Mouse (Mus musculus) cerebellum, adult 11 months (tissue): ENCODE data around the gene Ntf5.
"Not testable (repeated sequence)": the region's sequence is repeated elsewhere in the genome, so short reads cannot be mapped to it uniquely, and the experiment has no call there.

Experiments used
- DNase-seq: peaks from one replicate; pipeline ENCODE4 v3.0.0; 2022

The Ntf5 gene

DNA sequence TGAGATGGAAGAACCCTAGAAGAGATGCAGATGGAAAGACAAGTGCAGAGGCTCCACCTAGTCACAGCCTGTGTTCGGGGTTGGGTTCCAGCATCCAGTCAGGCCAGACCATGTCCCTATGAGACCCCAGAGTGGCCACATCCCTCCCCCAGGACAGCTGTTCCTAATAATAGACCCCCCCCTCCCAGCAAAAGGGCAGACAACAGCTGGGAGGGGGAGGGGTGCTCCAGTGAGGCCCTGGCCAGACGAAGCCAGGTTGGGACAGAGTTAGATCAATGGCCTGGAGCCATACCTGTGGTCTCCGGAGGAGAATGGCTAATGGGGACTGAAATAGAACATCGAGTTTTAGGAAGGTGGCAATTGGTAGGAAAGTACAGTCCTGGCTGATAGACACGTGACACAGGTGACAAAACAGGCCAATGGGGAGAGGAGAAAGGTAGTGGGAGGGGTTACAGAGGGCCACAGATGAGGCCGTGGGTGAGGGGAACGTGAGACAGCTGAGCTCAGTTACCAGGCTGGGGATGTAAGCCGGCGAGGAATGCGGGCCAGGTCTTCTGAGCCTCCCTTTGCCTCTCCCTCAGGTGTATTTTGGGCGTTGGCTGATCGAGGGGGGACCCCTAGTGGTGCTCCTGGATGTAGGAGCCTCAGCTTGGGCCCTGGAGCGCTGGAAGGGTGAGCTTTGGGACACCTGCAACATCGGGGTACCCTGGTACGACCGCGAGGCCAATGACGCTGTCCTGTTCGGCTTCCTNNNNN lies 24.2 kb downstream of the Ntf5 start, which contains the start of gene Ruvbl2:
Gene Ruvbl2 (minus strand): TSS at position 576 of the 756 bp plus-strand sequence.
- DNase-seq, result no peak

DNA sequence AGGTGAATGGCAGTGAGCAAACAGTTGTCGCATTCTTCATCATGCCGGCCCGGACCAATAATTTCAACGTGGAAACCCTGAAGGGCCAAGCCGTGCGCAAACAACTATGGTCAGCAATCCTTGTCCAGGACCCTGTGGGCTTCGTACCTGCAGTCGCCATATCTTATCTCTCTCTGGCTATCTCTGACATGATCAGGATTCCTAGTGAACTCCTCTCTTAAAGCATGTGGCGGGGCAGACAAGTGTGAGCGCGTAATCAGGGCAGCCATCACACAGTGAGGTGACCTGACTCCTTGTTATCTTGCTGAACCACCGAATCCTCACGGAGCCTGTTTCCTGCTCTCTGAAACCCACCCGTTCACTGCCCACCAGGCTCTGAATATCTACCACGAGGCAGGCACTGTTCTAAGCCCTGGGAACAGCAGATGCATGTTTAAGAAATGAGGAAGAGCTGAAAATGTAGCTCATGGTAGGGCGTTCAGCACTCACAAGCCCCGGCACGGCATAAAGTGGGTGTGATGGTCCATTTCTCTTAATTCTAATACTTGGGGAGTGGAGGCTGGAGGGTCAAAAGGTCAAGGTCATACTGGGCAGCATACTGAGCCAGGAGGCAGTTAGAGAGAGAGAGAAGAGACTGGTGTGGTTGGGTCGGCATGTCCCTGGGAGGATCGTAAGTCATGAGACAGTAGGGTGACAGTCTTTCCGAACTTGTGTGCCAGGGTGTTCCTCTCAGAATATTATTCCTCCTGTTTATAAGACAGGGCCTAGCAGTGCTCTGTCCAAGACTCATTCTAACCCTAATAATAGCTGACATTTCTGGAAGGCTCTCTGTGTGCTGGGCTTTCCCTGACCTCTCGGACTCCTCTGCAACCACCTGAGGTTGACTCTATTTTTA lies 30.3 kb downstream of the Ntf5 start:
- no peak for DNase-seq

DNA sequence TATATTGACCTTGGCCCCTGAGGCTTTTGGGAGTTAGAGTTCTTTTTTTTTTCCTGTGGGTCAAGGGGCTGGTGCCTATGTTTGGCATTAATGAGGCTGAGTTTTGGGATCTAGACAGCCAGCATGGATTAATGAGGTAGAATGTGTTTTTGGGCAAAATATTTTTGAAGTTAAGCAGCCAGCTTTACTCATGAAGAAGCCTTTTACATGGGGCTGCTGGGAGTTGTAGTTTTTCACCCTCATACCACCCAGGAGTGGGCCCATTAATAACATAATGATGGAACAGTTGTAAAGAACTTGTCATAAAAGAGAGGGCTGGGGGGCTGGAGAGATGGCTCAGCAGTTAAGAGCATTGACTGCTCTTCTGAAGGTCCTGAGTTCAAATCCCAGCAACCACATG lies 33.1 kb downstream of the Ntf5 start:
- DNase-seq, result no peak

DNA sequence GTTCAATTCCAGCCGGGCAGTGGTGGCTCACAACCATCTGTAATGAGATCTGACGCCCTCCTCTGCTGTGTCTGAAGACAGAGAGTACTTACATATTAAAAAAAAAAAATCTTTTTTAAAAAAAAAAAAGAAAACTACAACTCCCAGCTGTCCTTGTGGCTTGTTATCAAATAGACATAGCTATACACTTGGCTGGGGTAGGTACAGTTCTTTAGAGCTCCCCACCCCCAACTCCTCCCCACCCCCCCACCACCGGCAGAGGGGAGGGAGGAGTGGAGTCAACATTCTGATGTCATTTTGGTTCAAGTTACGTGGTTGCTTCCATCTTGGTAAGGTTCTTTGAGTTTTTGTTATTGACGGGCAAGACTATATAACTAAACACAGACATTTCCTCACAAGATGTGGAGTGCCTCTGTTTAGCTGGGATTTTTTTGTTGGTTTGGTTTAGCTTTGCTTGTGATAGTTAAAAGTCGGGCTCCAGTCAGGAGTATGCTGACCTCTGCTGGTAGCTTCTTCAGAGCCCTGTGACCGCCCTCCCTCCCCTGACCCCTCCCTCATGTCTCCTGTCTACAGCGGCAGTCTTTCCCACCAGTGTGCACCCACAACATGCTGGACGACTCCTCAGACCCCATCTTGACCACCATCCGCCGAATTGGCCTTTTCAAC lies 34.0 kb downstream of the Ntf5 start:
- no peak for DNase-seq

DNA sequence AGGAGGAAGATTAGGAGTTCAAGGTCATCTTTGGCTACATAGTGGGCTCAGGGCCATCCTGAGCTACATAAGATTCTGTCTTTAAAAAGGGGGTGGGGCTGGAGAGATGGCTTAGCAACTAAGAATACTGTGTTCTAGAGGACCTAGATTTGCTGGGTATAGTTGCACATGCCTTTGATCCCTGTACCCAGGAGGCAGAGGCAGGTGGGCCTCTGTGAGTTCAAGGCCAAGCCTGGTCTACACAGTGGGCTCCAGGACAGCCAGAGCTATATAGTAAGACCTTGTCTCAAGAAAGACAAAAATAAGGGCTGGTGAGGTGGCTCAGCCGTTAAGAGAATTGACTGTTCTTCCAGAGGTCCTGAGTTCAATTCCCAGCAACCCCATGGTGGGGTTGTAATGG lies 36.5 kb downstream of the Ntf5 start:
- DNase-seq, result no peak

DNA sequence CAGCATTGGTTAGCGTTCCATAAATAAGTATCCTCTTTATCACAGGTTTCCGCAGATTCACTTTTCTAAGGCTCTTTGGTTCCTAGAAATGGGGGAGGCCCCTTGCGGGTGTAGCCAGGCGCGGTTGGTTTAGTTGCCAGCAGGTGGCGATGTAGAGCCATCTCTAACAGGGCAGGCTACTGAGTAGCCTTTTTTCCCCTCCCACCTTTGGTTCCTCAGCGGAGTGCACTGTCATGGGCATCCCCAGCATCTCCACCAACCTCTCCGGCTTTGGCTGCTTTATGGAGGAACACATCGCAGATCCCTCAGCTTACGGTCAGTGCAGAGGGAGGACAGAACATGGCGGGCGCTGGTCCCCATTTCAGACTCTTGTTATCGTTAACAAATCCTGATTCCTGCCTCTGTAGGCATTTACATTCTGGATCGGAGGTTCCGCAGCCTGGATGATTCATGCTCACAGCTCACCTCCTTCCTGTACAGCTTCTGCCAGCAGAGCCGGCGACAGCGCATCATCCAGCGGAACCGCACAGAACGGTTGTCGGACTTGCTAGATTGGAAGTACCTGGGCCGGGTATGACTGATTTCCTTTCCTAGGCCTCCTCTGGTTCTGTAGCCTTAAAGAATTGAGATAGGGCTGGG lies 38.0 kb downstream of the Ntf5 start:
- peak; percentile 80 for DNase-seq

DNA sequence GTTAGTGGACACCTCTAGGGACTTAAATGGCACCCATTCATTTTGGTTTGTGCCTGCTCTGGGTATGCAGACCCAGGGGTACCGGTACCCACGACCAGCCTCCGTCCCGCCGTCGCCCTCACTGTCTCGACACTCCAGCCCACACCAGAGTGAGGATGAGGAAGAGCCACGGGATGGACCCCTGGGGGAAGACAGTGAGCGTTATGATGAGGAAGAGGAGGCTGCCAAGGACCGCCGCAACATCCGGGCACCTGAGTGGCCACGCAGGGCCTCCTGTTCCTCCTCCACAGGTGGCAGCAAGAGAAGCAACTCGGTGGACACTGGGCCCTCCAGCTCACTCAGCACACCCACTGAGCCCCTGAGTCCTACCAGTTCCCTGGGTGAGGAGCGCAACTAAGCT lies 41.5 kb downstream of the Ntf5 start:
- DNase-seq, result no peak

DNA sequence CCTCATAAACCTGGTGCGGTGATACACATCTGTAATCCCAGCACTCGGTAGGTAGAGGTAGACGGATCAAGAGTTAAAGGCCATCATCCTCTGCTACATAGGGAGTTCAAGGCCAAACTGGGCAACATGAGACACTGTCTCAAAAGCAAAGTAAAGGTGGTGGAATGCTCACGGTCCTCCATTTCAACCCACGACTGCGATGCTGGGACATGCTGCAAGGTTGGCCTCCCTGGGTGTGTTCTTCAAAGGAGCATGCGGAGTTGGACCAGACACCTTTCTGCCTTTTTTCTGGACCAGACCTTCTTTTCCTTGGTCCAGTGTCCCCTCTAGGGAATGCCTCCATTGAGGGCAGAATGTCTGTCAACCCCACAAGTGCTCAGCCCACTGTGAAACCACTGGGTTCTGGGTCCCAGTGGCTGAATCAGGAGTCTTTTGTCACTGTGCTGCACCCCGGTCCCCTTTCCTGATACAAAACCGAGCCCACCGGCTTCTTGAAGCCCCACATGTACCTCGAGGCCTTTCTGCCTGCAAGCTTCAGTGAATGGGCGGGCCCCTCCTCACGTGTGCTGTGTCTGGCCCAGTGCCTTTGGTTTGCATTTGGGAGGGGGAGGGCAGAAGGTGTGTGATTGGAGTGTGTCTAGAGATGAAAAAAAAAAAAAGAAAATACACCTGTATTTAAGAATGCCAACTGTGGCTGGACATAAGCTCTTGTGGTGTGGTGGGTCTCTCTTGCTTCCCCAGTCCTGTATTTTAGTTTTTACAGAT lies 42.6 kb downstream of the Ntf5 start:
- DNase-seq, result no peak

DNA sequence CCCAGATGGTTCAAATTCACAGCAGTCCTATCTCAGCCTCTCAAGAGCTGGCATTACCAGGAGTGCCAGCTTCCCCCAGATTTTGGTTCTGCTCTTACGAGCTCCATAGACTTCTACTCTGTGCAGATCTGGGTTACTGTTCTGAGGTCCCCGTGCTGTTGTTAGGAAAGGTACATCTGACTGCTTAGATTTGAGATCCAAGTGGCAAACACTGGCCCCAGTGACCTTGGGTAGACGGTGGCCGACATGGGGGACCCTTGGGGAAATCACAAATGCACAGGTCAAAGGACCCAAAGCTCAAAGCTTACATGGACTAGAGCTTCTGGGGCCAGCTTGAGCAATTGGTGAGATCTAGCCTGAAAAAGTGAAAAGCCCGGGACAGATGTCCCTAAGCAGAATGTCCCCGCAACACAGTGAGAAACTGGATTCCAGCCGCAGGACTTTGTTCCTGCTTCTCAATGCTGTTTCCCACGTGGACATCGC lies 43.3 kb downstream of the Ntf5 start:
- no peak for DNase-seq

DNA sequence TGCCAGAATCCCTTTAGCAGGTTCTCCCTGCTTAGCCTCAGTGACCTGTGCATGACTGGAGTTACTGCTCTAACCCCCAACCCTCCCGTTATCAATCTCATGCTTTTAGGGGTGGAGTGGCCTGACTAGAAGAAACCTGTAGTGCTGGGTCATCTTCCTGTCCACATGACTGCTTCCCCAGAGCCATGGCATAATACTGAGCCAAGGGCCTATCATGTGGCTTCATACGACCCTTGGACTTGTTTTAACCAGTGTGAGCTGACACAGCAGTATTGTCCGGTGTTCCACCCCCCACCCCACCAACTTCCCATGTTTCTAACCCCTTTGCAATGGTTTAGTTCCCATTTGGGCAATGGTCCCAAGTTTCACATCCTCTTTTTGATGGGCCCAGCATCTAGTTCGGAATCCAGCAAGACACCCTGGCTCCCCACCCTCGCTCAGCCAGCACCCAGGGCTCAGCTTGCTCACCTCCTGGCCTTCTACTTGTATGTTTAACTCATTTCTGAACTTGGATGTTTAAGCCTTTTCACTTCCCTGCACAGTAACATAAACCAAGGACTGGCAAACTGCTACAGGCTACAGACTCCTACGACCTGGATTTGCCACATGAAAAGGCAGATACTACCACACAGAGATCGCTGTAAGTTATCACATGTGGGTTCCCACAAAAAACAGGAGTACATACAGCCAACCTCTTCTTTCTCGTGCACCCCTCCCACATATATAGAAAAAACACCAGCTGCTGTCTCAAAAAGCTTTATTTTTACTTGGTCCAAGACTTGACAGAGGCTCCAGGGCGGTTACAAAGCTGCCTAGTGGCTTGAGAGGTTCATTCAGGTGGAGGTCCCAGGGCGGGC lies 43.9 kb downstream of the Ntf5 start:
- no peak for DNase-seq

DNA sequence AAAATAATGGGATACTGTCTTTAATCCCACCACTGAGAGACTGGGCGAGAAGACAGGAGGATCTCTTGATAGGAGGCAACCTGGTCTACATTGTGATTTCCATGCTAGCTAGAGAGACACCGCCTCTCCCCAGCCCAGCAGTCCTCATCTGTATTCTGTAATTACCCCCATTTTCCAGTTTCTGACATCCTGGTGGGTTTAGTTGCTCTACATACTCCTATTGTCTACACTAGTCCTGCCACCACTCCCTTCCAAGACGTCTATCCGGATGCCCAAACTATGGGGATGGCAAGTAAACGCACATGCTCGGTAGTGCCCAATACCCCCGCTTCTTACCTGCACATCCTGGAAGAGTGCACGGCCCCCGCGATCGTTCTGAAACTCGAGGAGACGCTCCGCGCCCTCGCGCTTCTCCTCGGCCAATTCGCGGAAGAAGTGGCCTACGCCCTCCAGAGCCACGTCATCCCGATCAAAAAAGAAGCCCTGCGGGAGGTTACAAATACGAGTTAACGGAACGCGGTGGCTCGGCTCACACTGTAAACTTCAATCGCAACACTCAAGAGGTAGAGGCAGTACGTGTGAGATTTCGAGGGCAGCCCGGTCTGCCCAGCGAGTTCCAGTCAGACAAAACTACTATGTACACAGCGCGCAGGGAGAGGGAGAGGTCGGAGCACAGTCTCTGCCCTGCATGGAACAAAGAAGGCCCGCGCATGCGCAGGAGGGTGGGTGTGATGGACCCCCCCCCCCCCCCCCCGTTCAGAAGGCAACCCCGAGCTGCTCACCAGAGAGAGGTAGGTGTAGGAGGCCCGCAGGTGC lies 45.5 kb downstream of the Ntf5 start:
- DNase-seq, result peak; percentile 77

DNA sequence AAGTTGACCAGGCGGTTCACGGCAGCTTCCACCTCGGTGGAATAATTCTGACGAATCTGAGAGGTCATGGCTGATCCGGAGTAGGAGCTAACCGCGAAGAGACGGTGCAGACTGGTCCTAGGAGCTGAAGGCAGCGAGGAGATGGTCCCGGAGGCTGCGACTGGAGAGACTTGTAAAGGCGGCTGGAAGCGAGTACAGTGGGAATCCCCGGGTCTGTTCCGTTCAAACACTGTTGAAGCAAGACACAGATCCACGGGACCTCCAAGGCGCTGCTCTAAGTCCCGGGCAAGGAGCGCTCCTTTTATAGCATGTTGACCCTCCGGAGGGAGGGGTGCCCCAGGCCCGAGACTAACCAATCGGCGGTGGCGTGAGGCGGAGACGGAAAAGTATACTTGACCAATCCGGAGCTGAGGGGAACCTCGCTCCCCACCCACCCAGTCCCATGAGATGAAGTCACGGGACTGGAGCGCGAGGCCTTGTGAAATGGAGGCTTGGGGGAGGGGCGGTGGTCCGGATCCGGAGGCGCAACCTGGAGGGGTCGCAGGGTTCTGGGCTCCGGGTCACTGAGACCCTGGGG lies 46.2 kb downstream of the Ntf5 start, which contains the start of gene Ftl1:
Gene Ftl1 (minus strand): TSS at position 321 of the 577 bp plus-strand sequence.
- DNase-seq, result peak; percentile 95

DNA sequence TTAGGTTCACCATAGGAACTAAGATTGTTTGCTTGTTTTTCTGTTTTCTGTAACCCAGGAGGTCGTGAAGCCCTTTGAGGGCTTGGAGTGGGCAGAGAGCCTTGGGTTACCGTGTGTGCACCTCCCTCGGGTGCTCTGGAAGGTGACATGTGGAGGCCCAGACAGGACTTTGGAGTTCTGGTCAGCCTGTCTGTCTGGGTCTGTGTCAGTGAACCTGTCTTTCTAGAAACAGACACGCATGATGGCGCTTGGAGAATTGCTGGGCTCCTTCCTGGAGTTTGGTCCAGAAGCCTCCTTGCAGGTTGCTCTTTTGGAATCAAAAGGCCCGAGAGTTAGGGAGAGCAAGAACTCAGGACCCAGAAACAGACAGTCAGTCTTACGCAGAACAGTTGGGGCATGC lies 46.9 kb downstream of the Ntf5 start:
- DNase-seq, result no peak

DNA sequence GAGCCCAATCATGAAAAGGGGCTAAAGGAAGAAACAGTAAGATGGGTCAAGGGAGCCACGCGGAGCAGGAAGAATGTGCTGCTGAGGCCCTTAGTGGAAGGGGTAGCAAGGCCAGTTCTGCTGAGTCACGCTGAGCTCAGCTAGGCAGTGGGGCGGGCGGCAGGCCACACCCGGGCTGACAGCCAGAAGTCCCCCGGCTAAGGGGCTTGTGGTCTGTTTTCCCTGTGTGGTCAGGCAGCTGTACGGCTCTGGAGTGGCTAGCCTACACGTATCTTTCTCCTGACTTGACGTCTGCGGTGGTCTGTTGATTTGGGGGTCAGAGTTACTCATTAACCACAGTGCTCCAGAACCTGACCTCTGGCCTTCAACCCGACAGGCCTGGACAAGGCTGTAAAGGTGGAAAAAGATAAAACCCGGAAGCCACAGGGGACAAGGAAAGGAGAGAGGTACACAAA lies 47.4 kb downstream of the Ntf5 start:
- no peak for DNase-seq

DNA sequence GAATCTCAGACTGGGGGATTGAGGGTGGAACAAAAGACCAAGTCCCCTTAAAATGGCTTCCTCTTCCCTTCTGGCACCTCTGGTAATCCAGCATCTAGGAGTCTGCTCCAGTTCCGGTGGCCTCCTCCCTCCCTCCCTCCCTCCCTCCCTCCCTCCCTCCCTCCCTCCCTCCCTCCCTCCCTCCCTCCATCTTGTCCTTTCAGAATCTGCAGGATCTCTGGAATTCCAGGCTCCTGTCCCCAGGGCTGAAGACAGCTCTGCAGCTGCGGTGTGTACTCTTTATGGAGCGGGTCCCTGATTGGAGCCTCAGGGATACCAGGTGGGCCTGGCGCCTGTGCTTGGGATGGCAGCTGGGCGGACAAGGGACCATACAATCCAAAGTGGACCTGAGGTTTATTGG lies 47.8 kb downstream of the Ntf5 start:
- no peak for DNase-seq

DNA sequence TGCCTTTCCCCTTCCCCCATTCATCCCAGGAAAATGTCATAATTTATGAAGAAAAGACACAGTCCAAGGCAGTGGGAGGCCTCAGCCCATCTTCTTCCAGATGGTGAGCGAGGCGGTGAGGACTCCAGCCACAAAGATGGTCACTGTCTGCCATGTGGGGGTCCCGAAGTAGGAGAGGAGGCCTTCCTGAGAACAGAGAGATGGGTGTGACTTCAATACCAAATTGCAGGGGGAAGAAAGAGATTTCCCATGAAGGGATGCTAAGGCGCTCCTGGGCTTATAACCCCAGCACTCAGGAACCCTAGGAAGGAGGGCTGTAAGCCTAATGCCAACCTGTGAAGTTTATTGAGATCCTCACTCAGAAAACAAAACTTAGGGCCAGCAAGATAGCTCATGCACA lies 48.3 kb downstream of the Ntf5 start:
- no peak for DNase-seq

DNA sequence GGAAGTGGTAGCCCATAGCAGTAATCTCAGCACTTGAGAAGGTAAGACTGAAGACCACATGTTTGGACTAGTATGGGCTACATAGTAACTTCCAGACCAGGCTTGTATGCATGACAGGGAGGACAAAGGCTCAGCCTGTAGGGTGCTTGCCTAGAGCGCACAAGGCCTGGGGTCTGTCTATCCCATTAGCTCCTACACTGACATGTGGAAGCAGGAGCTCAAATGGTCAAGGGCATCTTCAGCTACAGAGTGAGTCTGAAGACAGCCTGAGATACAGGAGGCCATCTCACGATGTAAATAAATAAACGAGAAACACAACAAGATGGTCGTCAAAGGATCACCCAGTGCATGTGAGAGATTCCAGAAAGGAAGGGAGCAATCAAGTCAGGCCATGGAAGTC lies 48.8 kb downstream of the Ntf5 start:
- no peak for DNase-seq

DNA sequence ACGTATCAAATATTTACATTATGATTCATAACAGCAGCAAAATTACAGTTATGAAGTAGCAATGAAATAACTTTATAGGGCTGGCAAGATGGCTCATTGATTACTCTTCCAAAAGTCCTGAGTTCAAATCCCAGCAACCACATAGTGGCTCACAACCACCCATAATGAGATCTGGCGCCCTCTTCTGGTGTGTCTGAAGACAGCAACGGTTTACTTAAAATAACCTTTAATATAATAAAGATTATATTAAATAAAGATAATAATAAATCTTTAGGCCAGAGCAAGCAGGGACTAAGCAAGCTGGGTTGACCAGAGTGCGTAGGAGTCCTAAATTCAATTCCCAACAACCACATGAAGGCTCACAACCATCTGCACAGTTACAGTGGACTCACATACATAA lies 49.4 kb downstream of the Ntf5 start:
- not testable (repeated sequence) for DNase-seq

DNA sequence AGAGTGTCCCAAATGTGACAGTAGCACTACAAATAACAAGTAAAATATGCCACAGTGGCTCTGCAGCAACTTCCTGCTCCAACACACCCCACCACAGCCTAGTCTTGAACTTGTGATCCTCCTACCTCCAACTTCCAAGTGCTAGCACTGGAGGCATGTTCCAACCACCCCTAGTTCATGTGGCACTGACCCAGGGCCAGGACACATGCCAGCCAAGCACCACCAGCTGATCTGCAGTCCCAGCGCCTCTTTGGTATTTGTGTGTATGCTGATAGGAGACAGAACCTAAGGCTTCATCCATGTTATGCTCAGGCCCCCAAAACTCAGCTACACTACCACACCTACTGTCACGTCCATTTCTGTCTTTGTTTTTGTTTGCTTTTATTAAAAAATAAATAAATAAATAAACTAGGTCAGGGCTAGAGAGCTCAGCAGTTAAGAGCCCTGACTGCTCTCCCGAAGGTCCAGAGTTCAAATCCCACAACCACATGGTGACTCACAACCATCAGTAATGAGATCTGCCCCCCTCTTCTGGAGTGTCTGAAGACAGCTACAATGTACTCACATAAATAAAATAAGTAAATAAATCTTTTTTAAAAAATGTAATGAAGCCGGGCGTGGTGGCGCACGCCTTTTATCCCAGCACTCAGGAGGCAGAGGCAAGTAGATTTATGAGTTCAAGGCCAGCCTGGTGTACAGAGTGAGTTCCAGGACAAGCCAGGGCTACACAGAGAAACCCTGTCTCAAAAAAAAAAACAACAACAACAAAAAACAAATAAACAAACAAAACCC lies 50.7 kb downstream of the Ntf5 start:
- DNase-seq, result no peak
